Mouse (Mus musculus) MEL (cell line): ENCODE data around the gene Ssna1. TPM values are rescaled to one million over a fixed set of nuclear protein-coding genes. Genes with fewer than 3 reads are reported as not detected.

Experiments
- DNase-seq: peaks from one replicate; pipeline ENCODE4 v3.0.0; 2011; ENCODE audit warnings: low read depth, low spot score
- H3K27ac ChIP-seq: 2 replicates; pipeline ENCODE4 v1.5.1; 2012; ENCODE audit warnings: low read depth, mild to moderate bottlenecking, control low read depth, low read length, moderate library complexity; ENCODE audit not compliant: control insufficient read depth
- H3K27me3 ChIP-seq, 2 experiments: fragments of 150-350 bp in 1 of 2; sonication (generic) in 1 of 2; 2 replicates each; pipeline ENCODE4 v1.6.1; 2012; ENCODE audit warnings: low read length in 2 of 2, mild to moderate bottlenecking in 2 of 2, improper control_type of control experiment in 1 of 2, moderate library complexity in 1 of 2; ENCODE audit not compliant: insufficient read depth in 2 of 2, control insufficient read depth in 1 of 2
- H3K36me3 ChIP-seq, 2 experiments: 2 replicates each; pipeline ENCODE4 v1.6.1; 2012 to 2014; ENCODE audit warnings: low read length in 2 of 2, improper control_type of control experiment in 1 of 2, inconsistent platforms in 1 of 2, mild to moderate bottlenecking in 1 of 2; ENCODE audit not compliant: insufficient read depth in 2 of 2, control insufficient read depth in 1 of 2
- H3K4me1 ChIP-seq, 2 experiments: fragments of 150-350 bp in 1 of 2; sonication (generic) in 1 of 2; 2 replicates each; pipeline ENCODE4 v1.6.1; 2012; ENCODE audit warnings: low read length in 2 of 2, improper control_type of control experiment in 1 of 2, mild to moderate bottlenecking in 1 of 2; ENCODE audit not compliant: insufficient read depth in 2 of 2, control insufficient read depth in 1 of 2
- H3K4me3 ChIP-seq, 2 experiments: fragments of 150-350 bp in 1 of 2; sonication (generic) in 1 of 2; 2 replicates each; pipeline ENCODE4 v1.5.1; 2012; ENCODE audit warnings: low read depth in 2 of 2, low read length in 2 of 2, mild to moderate bottlenecking in 2 of 2, moderate library complexity in 2 of 2, control low read depth in 1 of 2, improper control_type of control experiment in 1 of 2; ENCODE audit not compliant: control insufficient read depth in 1 of 2, insufficient read depth in 1 of 2
- H3K79me2 ChIP-seq: 2 replicates; pipeline ENCODE4 v1.6.1; 2012; ENCODE audit warnings: mild to moderate bottlenecking, low read length, moderate library complexity; ENCODE audit not compliant: control insufficient read depth, poor library complexity, insufficient read depth
- H3K9ac ChIP-seq: 2 replicates; pipeline ENCODE4 v1.6.1; 2012; ENCODE audit warnings: low read depth, mild to moderate bottlenecking, control low read depth, low read length, moderate library complexity; ENCODE audit not compliant: control insufficient read depth, poor library complexity, severe bottlenecking
- H3K9me3 ChIP-seq: fragments of 150-350 bp; sonication (generic); replicated peaks from 2 replicates; pipeline ENCODE4 v1.6.1; 2012; ENCODE audit warnings: mild to moderate bottlenecking, low read length, improper control_type of control experiment, moderate library complexity; ENCODE audit not compliant: insufficient read depth
- E2F4 ChIP-seq: IDR thresholded peaks from 2 replicates; pipeline ENCODE4 v1.6.1; 2011; ENCODE audit warnings: low read depth, low read length, improper control_type of control experiment, borderline replicate concordance
- ELF1 ChIP-seq: IDR thresholded peaks from 2 replicates; pipeline ENCODE4 v1.6.1; 2014; ENCODE audit warnings: low read depth, mild to moderate bottlenecking, inconsistent platforms, low read length, improper control_type of control experiment, moderate library complexity
- ETS1 ChIP-seq: IDR thresholded peaks from 2 replicates; pipeline ENCODE4 v1.6.1; 2012; ENCODE audit warnings: low read depth, mild to moderate bottlenecking, inconsistent platforms, low read length, improper control_type of control experiment, moderate library complexity
- KAT2A ChIP-seq: conservative IDR thresholded peaks from 2 replicates; pipeline ENCODE4 v1.6.1; 2012; ENCODE audit warnings: low read depth, low read length, improper control_type of control experiment, inconsistent platforms
- MAFK ChIP-seq: IDR thresholded peaks from 2 replicates; pipeline ENCODE4 v1.6.1; 2011; ENCODE audit warnings: low read depth, mild to moderate bottlenecking, low read length, improper control_type of control experiment, borderline replicate concordance
- MAX ChIP-seq: IDR thresholded peaks from 2 replicates; pipeline ENCODE4 v1.6.1; 2011; ENCODE audit warnings: low read length, improper control_type of control experiment
- MAZ ChIP-seq: IDR thresholded peaks from 2 replicates; pipeline ENCODE4 v1.6.1; 2012; ENCODE audit warnings: low read depth, mild to moderate bottlenecking, inconsistent platforms, low read length, improper control_type of control experiment
- MXI1 ChIP-seq: IDR thresholded peaks from 2 replicates; pipeline ENCODE4 v1.6.1; 2011; ENCODE audit warnings: mild to moderate bottlenecking, low read depth, low read length, improper control_type of control experiment
- NELFE ChIP-seq: IDR thresholded peaks from 2 replicates; pipeline ENCODE4 v1.6.1; 2011; ENCODE audit warnings: low read depth, low read length, improper control_type of control experiment
- POLR2A ChIP-seq, 2 experiments: IDR thresholded peaks; 2 replicates each; pipeline ENCODE4 v1.6.1; 2011 to 2012; ENCODE audit warnings: low read length in 2 of 2, mild to moderate bottlenecking in 2 of 2, control low read depth in 1 of 2, improper control_type of control experiment in 1 of 2, low read depth in 1 of 2, moderate library complexity in 1 of 2; ENCODE audit not compliant: control insufficient read depth in 1 of 2, insufficient read depth in 1 of 2, poor library complexity in 1 of 2
- RAD21 ChIP-seq: IDR thresholded peaks from 2 replicates; pipeline ENCODE4 v1.6.1; 2011; ENCODE audit warnings: mild to moderate bottlenecking, low read depth, low read length, improper control_type of control experiment
- SIN3A ChIP-seq: IDR thresholded peaks from 2 replicates; pipeline ENCODE4 v1.6.1; 2012; ENCODE audit warnings: low read length, improper control_type of control experiment, inconsistent platforms
- TAL1 ChIP-seq: IDR thresholded peaks from 2 replicates; pipeline ENCODE4 v1.6.1; 2012; ENCODE audit warnings: mild to moderate bottlenecking, inconsistent platforms, low read length, moderate library complexity, mixed read lengths
- TBP ChIP-seq: IDR thresholded peaks from 2 replicates; pipeline ENCODE4 v1.8.0; 2011; ENCODE audit warnings: low read depth, low read length, improper control_type of control experiment
- ZNF384 ChIP-seq: IDR thresholded peaks from 2 replicates; pipeline ENCODE4 v1.6.1; 2012; ENCODE audit warnings: low read depth, mild to moderate bottlenecking, inconsistent platforms, low read length, improper control_type of control experiment
- polyA plus RNA-seq, 2 experiments: library from polyadenylated mRNA; stranded (reverse) in 1 of 2; unstranded in 1 of 2; fragments of >175 nt in 1 of 2; fragments of >200 nt in 1 of 2; gene quantifications; 2 replicates each; pipeline versions ENCODE4 v1.2.1 to v1.2.4; 2012; ENCODE audit warnings: low replicate concordance in 2 of 2, low read depth in 1 of 2; ENCODE audit not compliant: insufficient read length in 2 of 2, insufficient read depth in 1 of 2, missing spikeins in 1 of 2
- total RNA-seq: library from RNA; depleted of rRNA; stranded (reverse); fragments of 300-350 nt; gene quantifications from 2 replicates; pipeline ENCODE4 v1.2.3, GENCODE M21; 2012

Gene Ssna1
- total and polyA plus RNA-seq, 3 experiments = 158 to 226 TPM; not detected in 1

- Histone ChIP-seq H3K27me3 (no peaks in the 10 kb centered on the region), H3K9me3 (no peaks in the 10 kb centered on the region), H3K36me3 (peaks cover 1 to 16% of the 10 kb centered on the region in 2 experiments), H3K79me2 (peaks cover 26% of the 10 kb centered on the region), H3K4me3 (peak overlapping the region; percentile 65 to 78), H3K9ac (peak overlapping the region; percentile 82), H3K27ac (no peak overlapping the region), H3K4me1 (peaks cover 0 to 15% of the 10 kb centered on the region in 2 experiments; a peak in 3 of 4 replicates)
- DNase-seq = no peak
- no peak for TF ChIP-seq MAX
- TF ChIP-seq ZNF384 = no peak
- no peak for TF ChIP-seq ELF1
- TF ChIP-seq MAFK = no peak
- TF ChIP-seq, all 39 proteins: peak for 0
These were observed 772 bp upstream of the Ssna1 start for GRCm38 (mm10) chr2:25273010-25273409.

GRCm38 (mm10) chr2:25272515-25272914 is 277 bp upstream of the Ssna1 start:
- no peaks in the 10 kb centered on the region for H3K27me3 ChIP-seq
- TF ChIP-seq TAL1 = no peak
- TF ChIP-seq RAD21 = no peak
- peak; percentile 1; the same call in 1 of the 2 replicates for TF ChIP-seq NELFE
- TF ChIP-seq MAZ = no peak
- TF ChIP-seq SIN3A = peak; percentile 43
- TF ChIP-seq POLR2A (IDR thresholded peaks at IDR 0.05; ENCODE audit: control insufficient read depth in 1 of 2, insufficient read depth in 1 of 2, low read depth in 1 of 2, low read length in 2 of 2, poor library complexity in 1 of 2) = no peak
- TF ChIP-seq MXI1 = no peak; the same call in 1 of the 2 replicates
- no peak for TF ChIP-seq TBP
- TF ChIP-seq E2F4 = no peak
- peaks cover 1 to 21% of the 10 kb centered on the region in 2 experiments for H3K36me3 ChIP-seq
- H3K79me2 ChIP-seq = peaks cover 31% of the 10 kb centered on the region
- H3K9ac ChIP-seq = peak overlapping the region; percentile 82
- H3K9me3 ChIP-seq = no peaks in the 10 kb centered on the region
- H3K27ac ChIP-seq = no peak overlapping the region
- no peak for DNase-seq
- H3K4me1 ChIP-seq = peaks cover 0 to 20% of the 10 kb centered on the region in 2 experiments
- H3K4me3 ChIP-seq = peak overlapping the region; percentile 65 to 78

GRCm38 (mm10) chr2:25267746-25268309 is 4.4 kb downstream of the Ssna1 start:
- Histone ChIP-seq H3K9ac (no peak overlapping the region; the same call in 1 of the 2 replicates), H3K9me3 (no peaks in the 10 kb centered on the region), H3K4me1 (peaks cover 10 to 53% of the 10 kb centered on the region in 2 experiments), H3K27ac (peak overlapping the region; percentile 29), H3K36me3 (peaks cover 0 to 41% of the 10 kb centered on the region in 2 experiments; a peak in 3 of 4 replicates), H3K79me2 (peaks cover 72% of the 10 kb centered on the region), H3K4me3 (no peak overlapping the region), H3K27me3 (no peaks in the 10 kb centered on the region)
- peak; percentile 53; the same call in 1 of the 2 replicates for TF ChIP-seq ETS1
- TF ChIP-seq KAT2A = no peak
- DNase-seq = no peak
